Mouse (Mus musculus) G1E (cell line): ENCODE data around the gene Cacna1c.

Experiments
- CTCF ChIP-seq: IDR thresholded peaks from 2 replicates; pipeline ENCODE4 v1.5.1; 2012; ENCODE audit warnings: low read depth, low read length, inconsistent platforms, mixed read lengths
- GATA1 ChIP-seq: IDR thresholded peaks from 2 replicates; pipeline ENCODE4 v1.6.1; 2012; ENCODE audit warnings: borderline replicate concordance, low read length, inconsistent platforms, mixed read lengths
- TAL1 ChIP-seq: conservative IDR thresholded peaks from 2 replicates; pipeline ENCODE4 v1.6.1; 2012; ENCODE audit warnings: low read depth, low read length, inconsistent platforms, mixed read lengths

DNA sequence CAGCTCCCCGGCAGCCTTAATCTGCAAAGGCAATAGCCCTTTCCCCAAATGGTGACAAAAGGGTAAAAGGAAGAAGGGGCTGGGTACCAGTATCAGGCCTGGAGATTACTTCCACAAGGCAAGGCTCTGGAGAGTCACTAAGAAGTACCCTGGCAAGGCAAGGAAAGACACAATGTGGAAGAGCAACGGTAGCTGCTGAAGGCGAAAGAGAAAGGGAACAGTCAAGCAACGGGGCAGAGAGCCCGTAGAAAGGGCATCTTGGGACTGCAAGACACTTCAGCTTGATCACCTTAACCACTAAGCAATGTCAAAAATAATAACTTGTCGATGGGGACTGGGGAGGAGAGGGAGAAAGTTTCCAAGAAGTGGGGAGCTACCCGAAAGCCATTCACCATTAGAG, 89.5 kb downstream of the Cacna1c start:
- TF ChIP-seq CTCF (no peak), GATA1 (no peak), TAL1 (no peak)
